Mouse (Mus musculus): ENCODE results near the gene Aldh9a1. TPM values are rescaled to one million over a fixed set of nuclear protein-coding genes. Genes with fewer than 3 reads are reported as not detected.

Gene Aldh9a1
- polyA plus RNA-seq, 2 experiments from 2014 or later, result 44.8 to 45.7 TPM

GRCm38 (mm10) chr1:167350597-167351415, 1.0 kb downstream of the Aldh9a1 start:
- peak; percentile 11 for ATAC-seq

GRCm38 (mm10) chr1:167352403-167352802, 2.6 kb downstream of the Aldh9a1 start:
- no peak for ATAC-seq

DNA sequence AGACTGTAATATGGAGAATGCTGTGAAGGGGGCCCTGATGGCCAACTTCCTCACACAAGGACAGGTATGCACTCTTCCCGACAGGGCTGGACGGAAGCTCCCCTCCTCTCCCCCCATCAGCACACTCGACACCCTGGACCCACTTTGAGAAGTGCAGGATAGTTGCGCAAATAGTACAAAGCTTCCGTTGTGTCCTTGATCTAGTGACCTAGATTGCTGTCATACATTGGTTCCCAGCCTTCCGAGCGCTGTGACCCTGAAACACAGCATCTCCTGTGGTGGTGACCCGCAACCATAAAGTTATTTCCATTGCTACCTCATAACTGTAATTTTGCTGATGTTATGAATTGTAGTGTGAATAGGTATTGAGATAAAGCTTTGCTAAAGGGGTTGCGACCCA, 7.6 kb downstream of the Aldh9a1 start:
- no peak for ATAC-seq

- ATAC-seq, result no peak
These were observed 8.9 kb downstream of the Aldh9a1 start for GRCm38 (mm10) chr1:167358731-167359130.

DNA sequence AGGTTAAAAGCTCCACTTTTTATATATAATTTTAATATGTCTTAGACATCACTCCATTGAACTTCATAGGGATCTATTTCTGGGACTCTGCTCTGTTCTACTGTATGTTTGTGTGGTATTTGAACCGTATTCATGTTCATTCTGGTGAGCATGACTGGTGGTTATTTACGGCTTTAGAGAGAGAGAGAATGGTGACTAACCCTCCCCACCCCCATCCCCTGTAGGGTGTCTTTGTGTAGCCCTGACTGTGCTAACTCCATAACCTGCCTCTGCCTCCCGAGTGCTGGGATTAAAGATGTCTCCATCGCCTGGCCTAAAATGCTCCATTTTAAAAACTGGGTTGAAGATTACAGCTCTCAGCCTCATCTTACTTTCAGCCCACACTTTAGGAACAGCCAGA, 10.5 kb downstream of the Aldh9a1 start:
- ATAC-seq, result no peak

- no peak for ATAC-seq
These were observed 13.0 kb downstream of the Aldh9a1 start for GRCm38 (mm10) chr1:167362819-167363218.

DNA sequence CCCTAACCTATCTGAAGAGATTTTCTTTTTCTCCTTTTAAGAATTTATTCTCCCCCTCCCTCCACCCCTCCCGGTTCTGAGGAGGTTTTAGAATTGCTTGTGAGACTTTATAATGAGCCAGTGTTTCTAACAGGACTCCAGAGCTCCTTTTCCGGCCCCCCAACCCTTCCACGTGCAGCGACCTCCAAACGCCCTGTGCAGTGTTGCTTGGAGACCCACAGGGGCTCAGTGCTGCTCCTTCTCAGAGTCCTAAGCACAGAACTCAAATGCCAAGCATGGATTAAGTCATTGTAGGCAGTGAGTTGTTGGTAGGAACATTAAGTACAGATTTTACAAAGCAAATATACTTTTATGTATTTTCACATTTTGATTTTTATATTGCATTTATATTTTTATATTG, 13.5 kb downstream of the Aldh9a1 start:
- no peak for ATAC-seq

DNA sequence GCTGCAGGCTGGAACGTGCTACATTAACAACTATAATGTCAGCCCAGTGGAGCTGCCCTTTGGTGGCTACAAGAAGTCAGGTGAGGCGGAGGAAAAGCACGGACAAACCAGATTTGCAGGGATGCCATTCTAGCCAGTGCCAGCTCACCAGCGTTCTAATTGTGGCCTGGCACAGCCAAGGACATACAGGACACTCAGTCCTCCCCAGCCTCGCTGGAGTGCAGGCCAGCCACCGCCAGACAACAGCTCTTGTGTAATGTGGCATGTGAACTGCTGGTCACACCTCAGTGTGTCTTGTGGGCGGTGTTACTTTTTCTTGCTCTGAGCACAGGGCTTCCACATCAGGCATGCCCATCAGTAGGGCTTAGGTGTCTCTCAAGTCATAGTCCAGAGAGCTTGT, 16.0 kb downstream of the Aldh9a1 start:
- ATAC-seq, result no peak

DNA sequence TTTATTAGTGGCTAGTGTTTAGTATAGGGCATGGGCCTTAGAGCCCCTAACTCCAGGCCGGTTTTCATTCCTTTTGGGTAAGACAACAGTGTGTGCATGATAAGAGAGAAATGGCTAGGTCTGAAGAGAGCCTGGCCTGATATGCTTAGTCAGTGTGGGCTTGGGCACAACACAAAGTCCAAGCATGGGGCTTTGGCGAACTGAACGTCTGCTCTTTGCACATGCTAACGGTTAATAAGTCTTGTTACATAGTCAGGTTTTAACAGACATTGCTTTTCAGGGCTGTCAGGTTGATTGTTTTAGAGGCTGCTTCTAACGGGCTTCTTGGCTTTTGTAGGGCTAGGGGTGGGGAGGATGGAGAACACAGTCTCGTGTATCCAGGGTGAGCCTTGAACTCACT, 16.8 kb downstream of the Aldh9a1 start:
- ATAC-seq, result no peak

GRCm38 (mm10) chr1:167368018-167368417, 18.2 kb downstream of the Aldh9a1 start:
- ATAC-seq, result no peak

DNA sequence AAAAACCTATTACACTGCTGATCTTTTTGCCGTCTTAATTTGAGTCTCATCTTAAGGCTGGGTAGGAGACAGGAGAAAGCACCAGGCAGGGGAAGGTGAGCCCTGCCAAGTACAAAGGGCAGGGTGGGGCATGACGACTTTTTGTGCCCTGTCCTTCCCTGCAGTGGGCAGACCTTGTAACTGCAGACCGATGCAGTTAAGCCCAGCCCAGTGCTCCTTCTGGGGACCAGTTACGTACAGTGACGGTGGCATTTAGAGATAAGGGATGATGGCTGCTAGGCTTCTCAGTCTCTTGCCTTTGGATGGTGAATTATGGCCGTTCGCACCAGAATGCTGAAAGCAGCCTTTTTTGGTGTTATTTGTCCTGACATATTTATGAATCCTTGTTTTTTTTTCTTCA, 18.7 kb downstream of the Aldh9a1 start:
- no peak for ATAC-seq

- peak; percentile 97 for ATAC-seq
These were observed 20.1 kb downstream of the Aldh9a1 start for GRCm38 (mm10) chr1:167369905-167370304.

- ATAC-seq, result no peak
These were observed 22.9 kb downstream of the Aldh9a1 start for GRCm38 (mm10) chr1:167372739-167373138.

DNA sequence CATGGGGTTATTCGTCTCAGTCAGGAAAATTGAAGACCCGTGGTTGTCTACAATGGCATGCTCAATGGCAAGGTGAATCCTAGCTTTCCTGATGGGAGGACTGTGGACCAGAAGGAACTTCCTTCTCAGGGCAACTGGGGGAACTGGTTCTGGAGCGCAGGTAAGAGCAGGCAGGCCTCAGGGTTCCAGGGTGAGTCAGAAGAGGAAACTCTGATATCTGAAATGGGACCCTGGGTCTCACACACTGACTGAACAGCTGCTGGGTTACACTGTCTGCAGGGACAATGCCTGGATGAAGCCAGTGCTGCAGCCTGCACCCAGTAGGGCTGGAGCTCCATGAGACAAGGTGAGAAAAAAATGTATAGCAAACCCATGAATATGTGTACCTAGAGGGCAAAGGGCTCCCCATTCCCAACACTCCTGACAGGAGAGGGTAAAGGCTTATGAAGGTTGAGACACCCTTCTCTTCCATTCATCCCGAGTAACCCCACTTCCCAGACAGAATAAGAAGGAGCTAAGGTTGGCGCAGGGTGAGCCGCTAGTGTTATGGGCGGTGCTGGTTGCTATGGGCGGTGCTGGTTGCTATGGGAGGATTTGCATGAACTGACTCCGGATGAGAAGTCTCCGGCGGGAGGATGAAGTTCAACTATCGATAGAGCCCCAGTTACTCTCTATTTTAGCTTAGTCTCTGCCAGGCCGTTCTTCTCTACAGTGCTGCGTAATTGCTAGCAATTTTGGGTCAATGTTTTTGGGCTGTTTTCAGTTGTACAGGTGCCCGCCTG, 24.4 kb downstream of the Aldh9a1 start:
- peak; percentile 60 for ATAC-seq

DNA sequence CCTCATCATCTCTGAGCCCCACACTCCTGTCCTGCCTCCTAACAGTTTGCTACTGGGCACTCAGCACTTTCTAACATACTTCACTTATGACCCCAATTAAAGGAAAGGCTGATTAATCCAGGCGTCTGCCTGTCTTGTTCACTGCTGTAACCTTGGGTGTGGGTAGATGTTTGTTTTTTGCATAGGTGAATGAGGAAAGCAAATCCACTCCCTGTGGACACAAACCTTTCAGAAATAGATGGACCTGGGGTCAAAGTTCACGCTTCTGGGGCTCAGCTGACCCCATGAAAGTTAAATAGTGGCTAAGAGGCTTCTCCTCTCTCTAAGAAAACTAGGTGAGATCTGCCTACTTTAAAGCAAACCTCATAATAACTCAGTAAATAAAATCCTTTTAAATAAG, 25.2 kb downstream of the Aldh9a1 start:
- no peak for ATAC-seq

- no peak for ATAC-seq
These were observed 28.2 kb downstream of the Aldh9a1 start for GRCm38 (mm10) chr1:167378019-167378418.

DNA sequence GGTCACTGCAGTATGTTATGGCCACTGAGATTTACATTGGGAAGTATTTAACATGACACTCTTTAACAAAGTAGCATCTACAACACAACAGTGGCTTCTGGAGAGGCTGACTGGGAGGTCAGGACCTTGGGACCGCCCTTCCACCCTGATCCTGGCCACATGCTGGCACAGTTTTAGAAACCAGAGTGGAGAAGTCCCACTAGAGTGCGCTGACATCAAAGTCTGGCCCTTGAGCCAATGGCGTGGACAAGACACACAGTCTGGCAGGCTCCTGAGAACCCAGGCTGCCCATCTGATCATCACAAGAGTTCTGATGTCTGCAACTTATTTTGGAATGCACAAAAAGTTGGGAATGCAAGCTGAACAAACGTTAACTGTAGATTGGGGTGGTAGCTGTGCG, 30.0 kb downstream of the Aldh9a1 start:
- no peak for ATAC-seq

- ATAC-seq, result no peak
These were observed 30.4 kb downstream of the Aldh9a1 start for GRCm38 (mm10) chr1:167380223-167380622.

DNA sequence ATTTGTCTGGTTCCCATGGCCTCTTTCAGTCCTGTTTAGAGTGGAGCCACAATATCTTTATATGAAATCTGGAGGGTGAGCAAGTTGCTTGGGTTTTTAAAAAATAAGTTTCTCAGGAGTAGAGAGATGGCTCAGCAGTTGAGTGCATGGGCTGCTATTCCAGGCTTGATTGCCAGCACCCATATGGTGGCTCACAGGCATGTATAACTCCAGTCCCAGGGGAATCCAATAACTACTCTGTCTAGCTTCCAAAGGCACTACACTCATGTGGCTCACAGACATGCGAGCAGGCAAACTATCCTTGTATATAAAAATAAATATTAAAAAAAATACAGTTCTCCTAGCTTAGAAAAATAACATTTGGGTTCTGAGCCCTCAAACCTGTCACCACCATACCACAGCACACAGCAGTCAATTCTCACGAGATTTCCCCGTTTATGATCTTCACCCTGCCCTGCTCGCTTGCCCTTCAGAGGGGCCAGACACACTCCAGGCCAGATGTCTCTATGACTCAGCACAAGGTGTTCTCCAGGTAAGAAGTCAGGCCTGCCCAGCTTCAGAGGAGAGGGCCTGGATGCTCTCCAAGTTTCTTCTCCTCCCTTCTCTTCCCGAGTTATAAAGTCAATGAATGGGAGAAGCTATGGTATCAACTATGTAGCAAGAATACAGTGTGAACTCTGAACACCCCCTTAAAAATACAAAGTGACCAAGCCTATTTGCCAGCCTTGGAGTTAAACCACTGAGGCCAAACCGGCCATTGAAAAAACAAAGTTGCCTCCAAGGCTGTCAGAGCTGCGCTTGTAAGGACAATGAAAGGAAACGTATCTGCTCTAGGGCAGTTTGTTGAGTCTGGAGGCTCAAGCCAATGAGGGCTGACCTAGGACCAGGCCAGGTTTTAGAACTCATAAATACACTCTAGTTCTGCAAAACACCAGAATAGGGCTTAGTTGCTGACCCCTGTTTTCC, 31.5 kb downstream of the Aldh9a1 start:
- no peak for ATAC-seq

GRCm38 (mm10) chr1:167382316-167382715, 32.5 kb downstream of the Aldh9a1 start:
- ATAC-seq, result no peak

- no peak for ATAC-seq
These were observed 33.0 kb downstream of the Aldh9a1 start for GRCm38 (mm10) chr1:167382763-167383162.

- ATAC-seq, result no peak
These were observed 33.4 kb downstream of the Aldh9a1 start for GRCm38 (mm10) chr1:167383178-167383577.

- ATAC-seq, result no peak
These were observed 34.4 kb downstream of the Aldh9a1 start for GRCm38 (mm10) chr1:167384156-167384555.
